Mouse (Mus musculus) liver, adult 2 months (tissue): Measurements from ENCODE around the gene Rad51b. TPM values are rescaled to one million over a fixed set of nuclear protein-coding genes. Genes with fewer than 3 reads are reported as not detected.

ENCODE experiments used
- DNase-seq: peaks from one replicate; pipeline ENCODE4 v3.0.0-alpha.2; 2011; ENCODE audit warnings: low read depth, low spot score; ENCODE audit errors: extremely low read depth
- H3K27ac ChIP-seq: fragments of 200-500 bp; replicated peaks from 2 replicates; pipeline ENCODE4 v1.5.1; 2012; ENCODE audit warnings: low read depth, mild to moderate bottlenecking, control low read depth, inconsistent platforms, low read length; ENCODE audit not compliant: insufficient read depth
- H3K27me3 ChIP-seq: fragments of 200-500 bp; 2 replicates; pipeline ENCODE4 v1.6.1; 2012; ENCODE audit warnings: mild to moderate bottlenecking, moderate library complexity, low read length, inconsistent platforms; ENCODE audit not compliant: control insufficient read depth, insufficient read depth
- H3K36me3 ChIP-seq: fragments of 200-500 bp; 2 replicates; pipeline ENCODE4 v1.6.1; 2012; ENCODE audit warnings: low read length, inconsistent platforms; ENCODE audit not compliant: control insufficient read depth, insufficient read depth
- H3K4me1 ChIP-seq: fragments of 200-500 bp; 2 replicates; pipeline ENCODE4 v1.6.1; 2011; ENCODE audit warnings: low read length; ENCODE audit not compliant: control insufficient read depth, insufficient read depth
- H3K4me3 ChIP-seq: fragments of 200-500 bp; 2 replicates; pipeline ENCODE4 v1.5.1; 2011; ENCODE audit warnings: low read depth, mild to moderate bottlenecking, control low read depth, low read length, moderate library complexity; ENCODE audit not compliant: insufficient read depth
- H3K79me2 ChIP-seq: fragments of 200-500 bp; 2 replicates; pipeline ENCODE4 v1.6.1; 2012; ENCODE audit warnings: inconsistent platforms, mild to moderate bottlenecking, low read length, moderate library complexity; ENCODE audit not compliant: control insufficient read depth, insufficient read depth
- H3K9ac ChIP-seq: fragments of 200-500 bp; 2 replicates; pipeline ENCODE4 v1.6.1; 2012; ENCODE audit warnings: low read depth, mild to moderate bottlenecking, control low read depth, inconsistent platforms, low read length
- CTCF ChIP-seq: fragments of 200-500 bp; IDR thresholded peaks from 2 replicates; pipeline ENCODE4 v1.5.1; 2011; ENCODE audit warnings: low read depth, low read length, control low read depth
- POLR2A ChIP-seq: fragments of 200-500 bp; IDR thresholded peaks from 2 replicates; pipeline ENCODE4 v1.6.1; 2011; ENCODE audit warnings: low read length, control low read depth; ENCODE audit not compliant: insufficient read depth; ENCODE audit errors: extremely low read depth
- WGBS: fragments of 180-500 bp; shearing (Covaris S2); methylation state at CpG from one replicate; pipeline ENCODE4 v1.1.7; 2018; 5-methylcytosine and 5-hydroxymethylcytosine counted together
- polyA plus RNA-seq: library from polyadenylated mRNA; depleted of rRNA; stranded (reverse); fragments of >200 nt; gene quantifications from 2 replicates; pipeline ENCODE4 v1.2.3, GENCODE M21; 2012
- total RNA-seq: library from RNA; depleted of rRNA; stranded (reverse); fragments of >200 nt; gene quantifications from 2 replicates; pipeline ENCODE4 v1.2.3, GENCODE M21; 2014

Gene Rad51b
- total and polyA plus RNA-seq, 2 experiments, result 0.55 to 1.7 TPM

GRCm38 (mm10) chr12:79577525-79577924, 280.4 kb downstream of the Rad51b start:
- Histone ChIP-seq H3K27me3 (no peaks in the 10 kb centered on the region), H3K9ac (no peak overlapping the region), H3K36me3 (no peaks in the 10 kb centered on the region), H3K4me3 (no peak overlapping the region), H3K4me1 (no peaks in the 10 kb centered on the region; the same call in 1 of the 2 replicates), H3K27ac (no peak overlapping the region), H3K79me2 (no peaks in the 10 kb centered on the region)
- 87% methylated on average over 2 of the region's 2 CpGs for WGBS
- no peak for DNase-seq
- TF ChIP-seq POLR2A, result no peak
- no peak for TF ChIP-seq CTCF

DNA sequence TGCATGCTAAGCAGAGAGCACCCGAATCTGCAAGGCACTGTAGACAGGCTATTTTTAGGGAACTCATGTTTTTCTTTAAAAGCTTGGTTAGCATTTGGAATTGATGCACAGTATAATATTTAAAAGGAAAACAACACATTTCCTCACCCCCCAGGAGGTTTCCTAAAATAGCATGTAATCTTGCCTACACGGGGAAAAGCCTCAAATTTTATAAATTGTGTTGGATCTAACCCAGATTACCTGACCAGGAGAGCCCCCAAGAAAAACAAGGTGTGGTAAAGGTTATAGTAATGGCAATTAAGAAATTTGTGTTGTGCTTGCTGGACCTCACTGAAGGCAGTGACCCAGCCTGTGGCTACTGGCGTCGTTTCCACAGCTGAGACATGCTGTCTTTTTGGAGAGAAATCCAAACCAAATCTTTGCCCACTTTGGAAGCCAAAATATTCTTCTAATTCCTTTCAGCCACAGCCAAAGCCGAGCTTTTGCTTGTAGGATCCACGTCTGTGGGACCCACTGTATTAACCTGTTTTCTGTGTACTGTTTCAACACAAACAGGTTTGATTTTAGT, 282.0 kb downstream of the Rad51b start:
- Histone ChIP-seq H3K36me3 (no peaks in the 10 kb centered on the region), H3K79me2 (no peaks in the 10 kb centered on the region), H3K9ac (no peak overlapping the region), H3K27me3 (no peaks in the 10 kb centered on the region), H3K4me1 (no peaks in the 10 kb centered on the region; the same call in 1 of the 2 replicates), H3K4me3 (no peak overlapping the region), H3K27ac (no peak overlapping the region)
- no peak for DNase-seq
- WGBS, result 76% methylated on average over 6 of the region's 6 CpGs
- TF ChIP-seq CTCF (no peak), POLR2A (no peak)

DNA sequence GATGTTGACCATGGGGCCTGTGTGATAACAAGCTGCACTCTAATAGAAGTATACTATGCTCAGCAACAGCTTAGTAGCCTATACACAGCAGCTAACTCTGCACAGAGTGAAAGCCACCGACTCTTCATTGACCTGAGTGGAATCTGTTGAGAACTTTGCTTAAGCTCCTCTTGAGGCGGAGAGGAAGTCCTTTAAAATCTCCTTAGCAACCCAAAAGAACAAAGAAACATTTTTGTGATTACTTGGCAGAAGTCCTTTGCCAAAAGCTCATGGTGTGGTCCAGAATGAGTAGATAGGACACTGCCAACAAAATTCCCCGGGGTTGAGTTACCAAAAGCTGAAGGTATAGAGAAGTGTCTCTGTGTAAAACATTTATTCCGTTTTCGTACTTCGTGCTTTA, 282.8 kb downstream of the Rad51b start:
- no peaks in the 10 kb centered on the region for H3K27me3 ChIP-seq
- no peaks in the 10 kb centered on the region for H3K36me3 ChIP-seq
- 80% methylated on average over 6 of the region's 6 CpGs for WGBS
- no peak for TF ChIP-seq POLR2A
- TF ChIP-seq CTCF, result no peak
- no peaks in the 10 kb centered on the region; the same call in 1 of the 2 replicates for H3K4me1 ChIP-seq
- no peak overlapping the region for H3K27ac ChIP-seq
- H3K9ac ChIP-seq, result no peak overlapping the region
- H3K4me3 ChIP-seq, result no peak overlapping the region
- no peaks in the 10 kb centered on the region for H3K79me2 ChIP-seq
- DNase-seq, result no peak

DNA sequence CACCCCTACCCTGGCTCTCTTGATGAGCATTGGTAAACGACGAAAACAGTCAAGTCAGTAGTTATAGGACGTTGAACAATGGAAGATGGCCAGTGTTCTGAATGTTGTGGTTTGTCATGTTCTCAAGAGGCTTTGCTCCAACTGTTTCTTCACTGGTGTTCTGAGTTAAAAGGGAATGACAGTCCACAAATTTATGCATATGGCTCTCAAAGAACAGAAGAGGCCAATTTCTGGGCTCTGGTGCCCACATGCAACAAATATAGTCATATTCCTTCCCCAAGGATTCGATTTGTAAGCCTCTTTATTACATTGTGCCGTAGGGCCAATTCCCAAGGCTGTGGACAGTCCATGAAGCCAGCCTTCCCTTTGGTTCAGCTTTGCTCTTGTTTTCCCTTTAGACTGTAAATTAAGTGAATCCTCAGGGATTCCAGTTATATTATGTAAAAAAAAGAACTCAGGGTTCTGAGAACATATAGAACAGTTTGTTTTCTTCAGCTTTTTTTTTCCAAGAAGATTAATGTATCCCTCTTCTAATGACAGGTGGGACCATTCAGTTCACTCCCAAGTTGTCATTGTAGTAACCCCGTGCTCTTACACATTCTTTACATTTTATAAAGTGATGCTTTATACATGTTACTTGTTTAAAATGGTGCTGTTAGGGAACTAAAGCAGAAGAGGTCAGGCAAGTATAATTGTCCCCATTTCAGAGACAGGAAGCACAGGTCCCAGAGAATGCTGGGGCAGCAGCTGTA, 287.6 kb downstream of the Rad51b start:
- Histone ChIP-seq H3K4me3 (no peak overlapping the region), H3K36me3 (no peaks in the 10 kb centered on the region), H3K4me1 (no peaks in the 10 kb centered on the region; the same call in 1 of the 2 replicates), H3K79me2 (no peaks in the 10 kb centered on the region), H3K27me3 (no peaks in the 10 kb centered on the region), H3K9ac (no peak overlapping the region), H3K27ac (no peak overlapping the region)
- 93% methylated on average over 6 of the region's 6 CpGs for WGBS
- TF ChIP-seq CTCF (no peak), POLR2A (no peak)
- DNase-seq, result no peak

DNA sequence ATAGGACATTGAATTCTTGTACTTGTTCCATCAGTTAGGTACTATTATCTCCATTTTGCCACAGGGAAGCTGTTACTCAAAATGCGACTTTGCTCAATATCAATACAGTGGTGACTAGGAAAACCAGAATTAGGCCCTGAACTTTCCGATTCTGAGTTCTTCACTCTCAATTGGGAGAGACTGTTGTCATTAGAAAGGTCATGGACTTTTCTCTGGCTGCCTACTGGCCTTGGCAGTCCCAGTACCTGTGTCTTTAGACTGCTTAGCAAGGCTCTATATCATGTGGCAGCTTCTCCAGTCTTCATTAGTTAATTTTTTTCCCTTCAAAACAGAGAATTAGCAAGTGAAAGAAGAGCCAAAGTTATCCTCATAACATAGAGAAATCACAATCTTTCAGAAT, 288.3 kb downstream of the Rad51b start:
- Histone ChIP-seq H3K9ac (no peak overlapping the region), H3K36me3 (no peaks in the 10 kb centered on the region), H3K79me2 (no peaks in the 10 kb centered on the region), H3K4me1 (no peaks in the 10 kb centered on the region; the same call in 1 of the 2 replicates), H3K27ac (no peak overlapping the region), H3K4me3 (no peak overlapping the region), H3K27me3 (no peaks in the 10 kb centered on the region)
- peak; percentile 53 for DNase-seq
- TF ChIP-seq POLR2A (no peak), CTCF (no peak)
- WGBS, result 40% methylated on average over 2 of the region's 2 CpGs

DNA sequence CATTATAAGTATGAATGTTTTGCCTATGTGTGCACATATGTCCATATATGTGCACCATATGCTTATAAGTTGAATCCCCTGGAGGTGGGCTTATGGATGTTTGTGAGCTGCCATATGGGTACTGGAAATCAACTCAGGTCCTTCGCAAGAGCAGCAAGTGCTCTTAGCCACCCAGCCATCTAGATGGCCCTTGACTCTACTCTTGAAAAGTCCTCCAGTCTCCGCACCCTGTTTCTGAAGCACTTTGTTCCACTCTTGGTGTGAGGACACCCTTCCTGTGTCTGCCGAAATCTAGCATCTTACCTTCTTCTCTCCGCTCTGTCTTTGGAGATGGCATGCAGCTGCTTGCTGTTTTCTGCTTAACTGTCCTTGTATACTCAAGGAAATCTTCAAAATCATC, 291.7 kb downstream of the Rad51b start:
- H3K27ac ChIP-seq, result no peak overlapping the region
- DNase-seq, result no peak
- TF ChIP-seq CTCF (no peak), POLR2A (no peak)
- H3K4me3 ChIP-seq, result no peak overlapping the region
- H3K27me3 ChIP-seq, result no peaks in the 10 kb centered on the region
- H3K79me2 ChIP-seq, result no peaks in the 10 kb centered on the region
- H3K4me1 ChIP-seq, result no peaks in the 10 kb centered on the region; the same call in 1 of the 2 replicates
- H3K9ac ChIP-seq, result no peak overlapping the region
- 99% methylated on average over 4 of the region's 4 CpGs for WGBS
- H3K36me3 ChIP-seq, result no peaks in the 10 kb centered on the region
